Mouse (Mus musculus): ENCODE data around the gene Evi5l. TPM values are rescaled to one million over a fixed set of nuclear protein-coding genes. Genes with fewer than 3 reads are reported as not detected.
"Not testable (repeated sequence)": the region's sequence is repeated elsewhere in the genome, so short reads cannot be mapped to it uniquely, and the experiment has no call there.

Evi5l gene
- total RNA-seq, 2 experiments from 2014 or later: 98.7 to 111 TPM

DNA sequence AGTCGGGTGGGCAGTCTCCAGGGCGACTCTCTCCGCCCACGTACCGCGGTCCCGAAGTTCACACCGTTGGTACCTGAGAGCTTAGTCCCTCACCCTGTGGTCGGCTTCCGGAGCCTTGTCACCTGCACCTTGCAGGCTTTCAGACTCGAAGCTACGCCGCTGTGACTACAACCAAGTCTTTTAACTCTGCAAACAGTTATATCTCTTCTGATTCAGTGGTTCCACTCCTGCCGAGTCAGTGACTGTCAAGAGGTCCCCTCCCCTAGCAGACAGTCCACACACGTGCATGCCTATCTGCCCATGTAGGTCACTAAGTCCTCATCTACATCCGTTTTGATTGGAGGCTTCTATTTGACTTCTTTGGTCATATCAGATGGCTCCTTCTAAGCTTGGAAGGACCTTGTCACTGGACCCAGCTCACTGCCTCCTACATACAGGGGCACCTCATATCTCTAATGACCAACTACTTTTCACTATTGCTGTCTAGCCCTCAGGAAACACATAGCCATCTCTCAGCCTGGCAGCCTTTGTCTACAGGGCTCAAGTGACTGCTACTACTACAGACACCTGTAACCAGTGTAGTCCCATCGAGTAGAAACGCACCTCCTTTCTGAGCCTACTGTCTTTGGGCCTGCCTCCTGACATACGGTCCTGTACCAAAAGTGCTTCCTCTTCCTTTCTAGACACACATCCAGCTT, 73.0 kb downstream of the Evi5l start:
- no peak for DNase-seq

DNA sequence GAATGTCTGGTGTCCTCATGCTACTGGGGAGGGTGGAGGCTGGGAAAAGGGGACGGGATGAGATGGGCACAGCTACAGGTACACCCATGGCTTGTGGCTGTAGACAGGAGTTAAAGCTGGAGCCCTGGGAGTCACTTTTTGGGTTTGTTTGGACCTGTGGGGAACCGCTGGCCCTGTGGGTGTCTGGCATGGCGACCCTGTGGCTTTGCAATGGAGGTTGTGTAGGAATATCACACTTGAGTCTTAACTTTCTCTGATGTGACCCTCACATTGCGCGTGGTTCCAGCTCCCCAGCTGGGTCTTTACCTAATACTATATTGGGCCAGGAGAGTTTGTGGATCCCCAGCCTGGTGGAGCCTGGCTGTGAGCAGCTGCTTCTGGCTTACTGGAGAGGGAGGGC, 78.7 kb downstream of the Evi5l start:
- DNase-seq: no peak

DNA sequence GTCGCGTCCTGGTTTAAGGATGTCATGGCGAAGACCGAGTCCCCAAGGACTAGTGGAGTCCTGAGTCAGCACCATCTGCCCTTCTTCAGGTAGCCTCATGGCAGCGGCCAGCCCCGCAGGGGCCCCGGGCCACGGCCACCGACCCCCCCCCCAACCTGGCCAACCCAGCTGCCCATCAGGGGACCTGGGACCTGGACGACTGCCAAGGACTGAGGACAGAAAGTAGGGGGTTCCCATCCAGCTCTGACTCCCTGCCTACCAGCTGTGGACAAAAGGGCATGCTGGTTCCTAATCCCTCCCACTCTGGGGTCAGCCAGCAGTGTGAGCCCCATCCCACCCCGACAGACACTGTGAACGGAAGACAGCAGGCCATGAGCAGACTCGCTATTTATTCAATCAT, 79.4 kb downstream of the Evi5l start:
- no peak for DNase-seq

DNA sequence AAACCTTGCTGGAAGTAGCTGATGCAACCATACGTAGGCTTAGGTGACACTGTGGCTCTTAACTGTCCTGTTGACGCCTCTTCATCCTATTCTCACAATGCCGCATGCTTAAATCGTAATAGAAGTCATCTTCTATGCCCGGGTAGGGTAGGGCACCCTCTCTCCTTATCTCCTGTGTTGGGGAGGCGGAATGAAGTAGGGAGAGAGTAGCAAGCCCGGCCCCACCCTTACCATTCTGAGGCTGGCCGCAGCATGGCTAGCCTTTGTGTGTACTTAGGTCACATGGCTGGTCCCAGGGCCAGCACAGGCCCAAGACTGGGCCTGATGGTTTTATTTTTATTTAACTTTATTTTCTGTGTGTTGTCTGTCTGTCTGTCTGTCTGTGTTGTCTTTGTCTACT, 80.9 kb downstream of the Evi5l start:
- DNase-seq: no peak

DNA sequence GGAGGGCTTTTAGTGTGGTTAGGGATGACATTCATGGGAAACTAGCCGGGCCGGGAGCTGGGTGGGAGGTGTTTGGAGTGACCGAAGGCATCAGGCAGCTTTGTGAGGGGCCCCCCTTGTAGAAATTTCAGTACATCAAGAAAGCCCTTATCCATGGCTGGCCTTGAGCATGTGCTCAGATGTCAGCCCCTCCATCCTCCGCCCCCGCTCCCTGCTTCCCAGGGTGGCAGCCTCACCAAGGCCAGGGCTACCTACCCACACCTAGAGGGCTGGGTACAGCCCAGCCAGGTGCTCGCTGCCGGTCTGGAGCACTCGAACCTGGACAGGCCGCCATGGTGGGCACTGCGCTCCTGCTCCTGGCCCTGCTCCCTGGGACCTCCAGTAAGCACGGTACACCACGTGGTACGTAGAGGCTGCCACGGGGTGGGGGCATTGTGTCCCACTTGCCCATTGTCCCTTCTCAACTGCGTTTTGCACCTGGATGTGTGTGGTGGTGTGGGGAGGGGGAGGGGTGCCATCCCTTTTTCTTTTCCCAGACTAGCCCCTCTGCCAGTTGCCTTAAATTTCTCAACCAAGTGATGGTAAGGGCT, 81.7 kb downstream of the Evi5l start, which contains the start of gene Tgfbr3l:
Tgfbr3l (plus strand) TSS at position 264 of the 590 bp plus-strand sequence.
- no peak for DNase-seq

DNA sequence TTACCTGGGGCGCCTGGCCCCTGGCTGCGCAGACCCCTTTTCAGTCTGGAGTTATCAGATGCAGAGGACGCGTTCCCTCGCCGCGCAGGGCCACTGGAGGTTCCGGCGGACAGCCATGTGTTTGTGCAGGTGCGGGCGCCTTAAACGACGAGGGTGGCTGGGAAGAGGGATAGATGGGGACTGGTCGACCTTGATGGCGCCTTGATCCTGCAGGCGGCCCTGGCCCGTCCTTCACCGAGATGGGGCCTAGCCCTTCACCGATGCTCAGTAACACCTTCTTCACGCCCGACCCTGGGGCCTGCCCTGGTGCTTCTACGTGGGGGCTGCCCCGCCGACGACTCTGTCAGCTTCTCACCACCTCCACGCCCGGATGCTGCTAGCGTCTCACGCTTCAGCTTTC, 82.8 kb downstream of the Evi5l start:
- DNase-seq: no peak

DNA sequence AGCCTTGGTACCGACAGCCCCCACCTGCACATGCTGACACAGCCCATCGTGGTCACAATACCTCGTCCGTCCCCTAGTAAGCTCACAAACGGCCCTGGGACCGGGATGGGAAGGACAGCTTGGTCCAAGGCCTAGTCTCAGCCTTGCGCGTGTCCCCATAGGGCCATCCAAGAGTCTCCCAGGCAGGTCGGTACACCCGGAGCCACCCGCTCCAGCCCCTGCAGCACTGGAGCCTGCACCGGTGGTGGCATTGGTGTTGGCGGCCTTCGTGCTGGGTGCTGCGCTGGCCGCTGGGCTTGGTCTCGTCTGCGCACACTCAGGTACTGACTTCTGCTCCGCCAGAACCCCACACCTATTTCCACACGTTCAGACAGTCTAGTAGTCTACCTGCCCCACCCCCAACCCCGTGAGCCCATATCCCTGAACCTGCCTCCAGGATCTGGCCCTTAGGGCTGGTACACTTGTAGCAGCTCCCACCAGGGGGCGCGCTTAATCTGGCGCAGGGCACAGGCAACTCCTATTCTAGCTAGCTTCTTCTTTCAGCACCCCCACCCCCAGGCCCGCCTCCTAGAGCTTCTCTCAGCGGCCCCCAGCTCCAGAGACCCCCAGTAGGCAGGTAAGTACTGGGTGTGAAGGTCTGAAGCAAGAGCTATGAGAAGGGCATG, 84.1 kb downstream of the Evi5l start:
- peak; percentile 82 to 84 for DNase-seq

DNA sequence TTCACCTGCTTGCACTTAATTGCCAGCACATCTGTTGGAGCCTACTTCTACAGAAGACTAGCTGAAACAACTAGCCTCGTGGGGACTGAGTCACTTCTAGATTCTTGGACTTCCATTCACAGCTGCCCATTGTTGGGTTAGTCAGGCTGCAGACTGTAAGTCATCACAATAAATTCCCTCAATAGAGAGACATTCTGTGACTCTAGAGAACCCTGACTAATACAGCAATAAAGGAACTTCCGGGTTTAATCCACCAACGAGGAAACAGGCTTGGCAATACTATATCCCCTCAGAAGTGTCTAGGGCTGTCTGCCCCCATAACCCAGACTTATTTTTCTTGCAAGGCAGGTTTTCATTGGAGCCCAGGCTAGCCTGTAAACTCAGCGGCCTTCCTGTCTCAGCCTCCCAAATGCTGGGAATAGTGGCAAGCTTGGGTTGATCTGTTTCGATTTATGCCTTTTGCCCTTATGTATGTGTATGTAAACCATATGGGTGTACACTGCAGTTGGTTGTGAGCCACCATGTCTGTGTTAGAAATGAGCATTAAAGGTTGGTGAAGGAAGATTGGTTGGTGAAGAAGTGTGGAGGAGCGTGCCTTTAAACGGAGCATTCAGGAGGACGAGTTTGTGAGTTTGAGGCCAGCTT, 85.9 kb downstream of the Evi5l start:
- no peak for DNase-seq

DNA sequence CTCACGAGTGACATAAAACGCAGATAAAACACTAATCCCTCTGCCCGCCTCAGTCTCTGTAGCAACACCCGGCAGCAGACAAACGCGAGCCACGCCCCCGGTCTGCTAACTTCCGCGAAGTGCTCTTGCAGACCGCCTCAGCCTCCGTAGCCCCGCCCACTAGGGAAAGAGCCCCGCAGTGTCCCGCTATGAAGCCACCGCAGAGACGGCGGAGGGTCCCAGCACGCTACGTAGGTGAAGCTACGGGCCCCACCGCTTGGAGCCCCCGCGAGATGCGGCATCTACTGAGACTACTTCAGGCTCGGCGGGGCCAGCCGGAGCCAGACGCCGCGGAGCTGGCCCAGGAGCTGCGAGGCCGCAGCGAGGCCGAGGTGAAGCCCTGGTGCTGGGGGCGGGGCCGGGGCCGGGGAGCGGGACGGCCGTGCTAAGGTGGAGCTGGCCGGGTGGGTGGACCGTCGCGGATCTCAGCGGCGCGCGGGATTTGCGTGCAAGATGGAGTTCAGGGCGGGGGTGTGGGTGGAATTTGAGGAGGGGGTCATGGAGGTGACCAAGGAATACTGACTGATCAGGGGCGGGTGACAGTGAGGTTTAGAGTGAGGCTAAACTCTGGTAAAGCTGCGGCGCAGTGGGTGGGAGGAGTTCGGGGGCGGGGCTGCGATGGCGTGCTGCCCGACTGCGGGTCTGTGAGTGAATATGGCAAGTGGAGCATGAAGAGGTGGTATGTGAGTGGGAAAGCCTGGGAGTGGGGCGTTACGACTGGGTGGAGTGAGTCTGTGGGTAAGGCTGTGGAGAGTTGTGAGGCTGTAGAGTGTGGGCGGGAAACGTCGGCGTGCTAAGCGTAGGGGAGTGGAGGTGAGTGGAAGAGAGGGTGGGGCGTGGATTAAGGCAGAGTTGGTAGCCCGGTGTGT, 86.8 kb downstream of the Evi5l start, which contains the start of gene Snapc2:
Snapc2 (plus strand) TSS at position 147 of the 908 bp plus-strand sequence.
- DNase-seq: peak; percentile 93

DNA sequence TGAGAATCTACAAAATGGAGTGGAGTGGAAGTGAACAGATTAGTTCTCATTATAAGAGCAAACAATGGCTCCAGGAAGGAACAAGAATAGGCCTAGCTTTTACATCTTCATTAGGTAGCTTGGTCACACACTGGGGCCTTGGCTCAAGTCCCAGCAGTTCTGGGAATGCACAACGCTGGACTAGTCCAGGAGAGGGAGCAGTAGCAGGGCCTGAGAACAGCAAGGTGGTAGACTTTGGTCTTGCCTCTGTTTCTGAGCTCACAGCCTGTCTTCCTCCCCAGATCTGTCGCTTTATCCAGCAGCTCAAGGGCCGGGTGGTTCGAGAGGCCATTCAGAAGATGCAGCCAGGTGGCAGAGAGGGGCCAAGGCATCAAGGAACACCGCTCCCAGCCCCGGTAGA, 87.6 kb downstream of the Evi5l start:
- DNase-seq: peak; percentile 67 to 68

DNA sequence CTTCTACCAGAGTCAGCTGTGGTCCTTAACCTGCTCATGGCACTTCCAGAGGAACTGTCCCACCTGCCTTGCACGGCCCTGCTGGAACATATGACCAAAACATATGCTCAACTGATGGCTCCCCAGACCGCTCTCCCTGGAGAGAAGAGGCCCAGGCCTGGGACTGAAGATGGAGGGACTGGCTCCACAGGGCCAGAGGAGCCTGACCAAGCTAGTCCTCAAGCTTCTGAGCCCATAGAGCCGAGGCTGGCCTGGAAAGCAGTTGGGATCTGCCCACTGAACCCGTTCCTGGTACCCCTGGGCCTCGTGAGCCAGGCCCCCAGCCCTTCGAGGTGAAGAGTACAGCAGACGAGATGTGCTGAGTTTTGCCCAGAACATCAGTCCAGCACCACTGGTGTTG, 89.1 kb downstream of the Evi5l start:
- DNase-seq: not testable (repeated sequence)

DNA sequence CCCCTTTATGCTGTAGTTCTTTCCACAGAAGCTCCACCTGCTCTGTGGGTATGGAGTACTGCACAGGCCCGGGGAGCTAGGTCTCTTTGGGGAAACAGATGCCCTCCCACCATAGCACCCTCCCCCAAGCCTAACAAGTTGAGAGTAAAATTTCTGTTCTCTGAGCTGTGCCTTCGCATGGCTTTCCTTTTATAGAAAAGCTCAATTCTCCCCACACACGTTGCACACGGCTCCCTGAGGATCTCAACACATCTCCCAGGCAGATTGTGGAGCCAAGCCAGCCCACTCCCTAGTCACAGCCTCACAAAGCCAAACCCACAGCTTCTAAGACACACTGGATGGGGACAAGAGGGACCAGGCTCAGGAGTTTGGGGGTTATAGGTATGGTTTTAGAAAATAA, 90.5 kb downstream of the Evi5l start:
- peak; percentile 77 to 81 for DNase-seq

DNA sequence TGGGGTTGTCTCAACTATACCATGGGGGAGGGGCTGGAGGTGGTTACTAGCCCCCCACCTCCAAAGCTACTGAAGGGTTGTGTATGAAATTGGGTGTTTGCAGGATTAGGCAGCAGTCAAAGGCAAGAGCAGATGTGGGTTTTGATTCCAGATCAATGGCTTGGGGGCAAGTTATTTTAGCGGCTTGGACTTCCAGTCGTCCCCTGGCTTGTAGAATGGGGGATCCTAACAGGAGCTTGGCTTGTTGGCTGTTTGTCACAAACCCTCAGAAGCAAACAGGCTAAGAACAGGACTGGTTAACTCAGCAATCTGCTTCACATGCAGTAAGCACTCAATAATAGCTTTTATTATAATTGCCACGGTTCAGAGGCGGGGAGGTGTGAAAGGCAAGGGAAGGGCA, 91.0 kb downstream of the Evi5l start:
- no peak for DNase-seq

DNA sequence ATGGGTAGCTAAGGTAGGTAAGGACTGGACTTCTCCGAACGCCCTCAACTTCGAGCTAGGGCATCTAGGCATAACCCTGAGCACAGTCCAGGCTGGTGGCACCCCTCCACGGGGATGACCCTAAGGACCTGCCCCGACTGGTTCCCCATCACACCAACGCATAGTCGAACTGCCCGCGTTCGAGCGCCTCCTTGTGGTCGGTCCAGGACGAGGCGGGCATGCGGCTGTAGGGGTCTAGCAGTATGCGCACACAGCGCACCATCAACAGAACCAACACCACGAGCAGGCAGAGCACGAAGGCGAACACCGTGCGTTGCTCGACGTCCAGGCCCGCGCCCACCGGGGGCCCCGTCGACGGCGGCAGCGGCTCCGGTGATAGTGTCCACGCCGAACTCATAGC, 91.9 kb downstream of the Evi5l start:
- DNase-seq: peak; percentile 82 to 83

DNA sequence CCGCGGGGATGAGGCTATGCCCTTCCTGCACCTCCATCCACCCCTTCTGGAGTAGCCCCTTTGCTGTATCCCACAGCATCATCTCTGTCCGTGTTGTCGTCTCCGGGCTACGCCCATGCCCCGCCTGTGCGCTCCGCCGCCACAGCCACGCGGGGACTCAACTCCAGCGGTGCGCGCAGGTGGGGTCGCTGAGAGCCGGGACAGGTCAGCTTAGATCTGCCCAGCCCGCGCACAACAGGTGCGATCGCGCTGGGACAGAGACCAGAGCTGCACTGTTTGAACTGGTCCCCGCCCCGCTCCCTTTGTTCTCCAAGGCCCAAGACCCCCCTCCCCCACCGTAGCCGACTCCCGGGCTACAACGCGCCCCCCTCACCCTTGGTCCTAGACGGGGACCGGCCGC, 92.3 kb downstream of the Evi5l start:
- no peak for DNase-seq

DNA sequence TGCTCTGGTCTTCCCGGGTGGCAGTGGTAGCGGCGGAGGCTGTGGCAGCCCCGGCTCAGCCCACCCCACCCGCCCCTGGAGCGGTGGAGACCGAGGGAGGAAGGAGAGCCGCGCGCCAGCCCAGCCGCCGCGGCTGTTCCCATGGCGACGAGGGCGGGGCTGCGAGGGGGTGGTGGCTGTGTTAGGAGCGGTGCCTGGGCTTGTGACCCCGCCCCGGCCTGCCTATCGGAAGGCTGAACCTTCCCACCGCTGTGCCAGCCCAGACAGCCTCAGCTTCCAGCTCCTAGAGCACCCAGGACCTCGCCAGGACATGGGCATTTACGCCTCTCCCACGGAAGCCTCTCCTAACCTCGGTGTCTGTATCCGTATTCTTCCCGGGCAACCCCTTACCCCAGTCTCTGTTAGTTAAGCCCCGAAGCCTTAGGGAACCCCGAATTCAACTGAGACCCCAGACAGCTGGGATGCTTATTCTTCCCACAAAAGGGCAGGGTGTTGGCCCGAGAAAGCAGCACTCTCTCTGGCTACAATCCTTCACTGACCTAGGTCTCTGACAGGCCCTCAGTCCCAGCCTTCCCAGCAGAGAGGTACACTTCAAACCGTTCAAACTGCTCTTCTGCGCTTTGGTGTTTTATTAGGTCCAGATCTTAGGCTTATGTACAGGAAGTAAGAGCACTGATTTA, 92.9 kb downstream of the Evi5l start, which contains the start of gene Ctxn1:
Ctxn1 (minus strand) TSS at position 150 of the 680 bp plus-strand sequence.
- peak; percentile 94 to 95 for DNase-seq

DNA sequence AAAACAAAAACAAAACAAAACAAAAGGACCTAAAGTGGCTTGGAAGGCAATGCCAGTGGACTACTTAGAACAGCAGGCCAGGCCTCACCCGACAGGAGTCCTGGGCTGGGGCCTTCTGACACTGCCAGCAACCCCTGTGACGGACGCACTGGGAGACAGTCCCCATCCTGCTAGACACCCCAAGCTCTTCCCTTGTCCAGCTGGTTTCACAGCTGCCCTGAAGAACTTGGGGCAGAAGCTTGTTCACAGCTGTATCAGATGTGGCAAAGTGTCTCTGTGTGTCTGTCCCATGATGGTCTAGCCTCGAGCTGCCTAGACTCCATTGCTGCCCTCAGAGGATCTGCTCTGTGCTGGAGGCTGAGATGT, 93.4 kb downstream of the Evi5l start:
- DNase-seq: no peak
